Mouse (Mus musculus): ENCODE measurements around the gene Aig1. TPM values are rescaled to one million over a fixed set of nuclear protein-coding genes. Genes with fewer than 3 reads are reported as not detected.

Gene Aig1
- polyA plus RNA-seq, 1 experiment from 2014 or later = 33.8 TPM

- no peaks in the 10 kb centered on the region for H3K36me3 ChIP-seq
- no peak for ATAC-seq (ENCODE audit: insufficient number of reproducible peaks, low FRiP score, low TSS enrichment, low read depth)
- no peak overlapping the region for H3K4me3 ChIP-seq
- H3K9me3 ChIP-seq = no peaks in the 10 kb centered on the region
- H3K27ac ChIP-seq = no peak overlapping the region
- H3K4me1 ChIP-seq = peaks cover 16% of the 10 kb centered on the region
- no peak overlapping the region for H3K4me2 ChIP-seq
- H3K9ac ChIP-seq = no peak overlapping the region
- H3K27me3 ChIP-seq = peaks cover 9% of the 10 kb centered on the region; the same call in 1 of the 2 replicates
- WGBS = 35% methylated on average over 7 of the region's 7 CpGs
Observed at GRCm38 (mm10) chr10:13714920-13715293, 153.9 kb downstream of the Aig1 start.

- H3K27me3 ChIP-seq = peaks cover 9% of the 10 kb centered on the region; the same call in 1 of the 2 replicates
- no peaks in the 10 kb centered on the region for H3K36me3 ChIP-seq
- WGBS = 26% methylated on average over 9 of the region's 9 CpGs
- ATAC-seq (ENCODE audit: insufficient number of reproducible peaks, low FRiP score, low TSS enrichment, low read depth) = no peak
- H3K4me1 ChIP-seq = peaks cover 16% of the 10 kb centered on the region
- H3K4me2 ChIP-seq = no peak overlapping the region
- no peaks in the 10 kb centered on the region for H3K9me3 ChIP-seq
- H3K4me3 ChIP-seq = no peak overlapping the region
- H3K27ac ChIP-seq = no peak overlapping the region
- no peak overlapping the region for H3K9ac ChIP-seq
Observed at GRCm38 (mm10) chr10:13714199-13714919, 154.4 kb downstream of the Aig1 start.

- Histone ChIP-seq H3K9me3 (no peaks in the 10 kb centered on the region), H3K4me1 (peaks cover 16% of the 10 kb centered on the region), H3K9ac (no peak overlapping the region), H3K4me2 (no peak overlapping the region), H3K27me3 (peaks cover 13% of the 10 kb centered on the region; the same call in 1 of the 2 replicates), H3K4me3 (no peak overlapping the region), H3K27ac (no peak overlapping the region), H3K36me3 (no peaks in the 10 kb centered on the region)
- WGBS = 83% methylated on average over 5 of the region's 5 CpGs
- ATAC-seq (ENCODE audit: insufficient number of reproducible peaks, low FRiP score, low TSS enrichment, low read depth) = no peak
Observed at GRCm38 (mm10) chr10:13713711-13714110, 155.1 kb downstream of the Aig1 start.

GRCm38 (mm10) chr10:13713116-13713515, 155.7 kb downstream of the Aig1 start:
- no peaks in the 10 kb centered on the region for H3K36me3 ChIP-seq
- no peaks in the 10 kb centered on the region for H3K9me3 ChIP-seq
- no peak overlapping the region for H3K27ac ChIP-seq
- WGBS = 50% methylated on average over 2 of the region's 2 CpGs
- H3K4me3 ChIP-seq = no peak overlapping the region
- ATAC-seq (ENCODE audit: insufficient number of reproducible peaks, low FRiP score, low TSS enrichment, low read depth) = no peak
- H3K4me1 ChIP-seq = peaks cover 16% of the 10 kb centered on the region
- no peak overlapping the region for H3K9ac ChIP-seq
- no peak overlapping the region for H3K4me2 ChIP-seq
- H3K27me3 ChIP-seq = peaks cover 14% of the 10 kb centered on the region; the same call in 1 of the 2 replicates

GRCm38 (mm10) chr10:13711281-13711829, 157.4 kb downstream of the Aig1 start:
- Histone ChIP-seq H3K4me1 (peaks cover 16% of the 10 kb centered on the region), H3K27ac (no peak overlapping the region), H3K4me3 (no peak overlapping the region), H3K4me2 (no peak overlapping the region), H3K36me3 (no peaks in the 10 kb centered on the region), H3K27me3 (peaks cover 10% of the 10 kb centered on the region; the same call in 1 of the 2 replicates), H3K9ac (no peak overlapping the region), H3K9me3 (no peaks in the 10 kb centered on the region)
- no peak for ATAC-seq (ENCODE audit: insufficient number of reproducible peaks, low FRiP score, low TSS enrichment, low read depth)
- WGBS = 45% methylated on average over 8 of the region's 8 CpGs

- H3K36me3 ChIP-seq = no peaks in the 10 kb centered on the region
- H3K4me3 ChIP-seq = no peak overlapping the region
- no peak overlapping the region for H3K4me2 ChIP-seq
- H3K27me3 ChIP-seq = peaks cover 13% of the 10 kb centered on the region; the same call in 1 of the 2 replicates
- H3K9ac ChIP-seq = no peak overlapping the region
- no peaks in the 10 kb centered on the region for H3K9me3 ChIP-seq
- H3K4me1 ChIP-seq = peaks cover 3% of the 10 kb centered on the region; the same call in 1 of the 2 replicates
- WGBS = 29% methylated on average over 4 of the region's 4 CpGs
- ATAC-seq (ENCODE audit: insufficient number of reproducible peaks, low FRiP score, low TSS enrichment, low read depth) = no peak
- H3K27ac ChIP-seq = no peak overlapping the region
Observed at GRCm38 (mm10) chr10:13705771-13706170, 163.0 kb downstream of the Aig1 start.

DNA sequence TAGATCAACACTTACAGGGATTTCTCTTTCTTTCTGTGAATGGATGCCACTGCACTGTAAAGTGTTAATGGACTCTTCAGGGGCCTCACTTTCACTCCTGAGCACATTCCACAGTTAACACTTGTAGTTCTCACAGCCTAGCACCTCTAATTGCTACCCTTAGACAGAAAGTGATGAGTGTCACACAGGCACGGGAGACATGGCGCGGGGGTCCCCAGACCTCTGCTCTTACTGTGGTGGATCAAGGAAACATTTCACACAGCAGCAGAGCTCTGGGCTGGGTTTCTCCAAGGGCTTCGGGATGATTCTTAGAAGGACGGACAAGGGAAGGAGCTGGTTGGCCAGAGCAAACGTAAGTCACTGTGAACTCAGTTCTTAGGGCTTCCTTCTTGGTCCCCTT, 166.1 kb downstream of the Aig1 start:
- Histone ChIP-seq H3K4me3 (no peak overlapping the region), H3K4me1 (peaks cover 3% of the 10 kb centered on the region; the same call in 1 of the 2 replicates), H3K27ac (no peak overlapping the region), H3K4me2 (no peak overlapping the region), H3K9me3 (no peaks in the 10 kb centered on the region), H3K9ac (no peak overlapping the region), H3K36me3 (no peaks in the 10 kb centered on the region), H3K27me3 (peaks cover 5% of the 10 kb centered on the region; the same call in 1 of the 2 replicates)
- ATAC-seq (ENCODE audit: insufficient number of reproducible peaks, low FRiP score, low TSS enrichment, low read depth) = no peak
- WGBS = 32% methylated on average over 6 of the region's 6 CpGs

DNA sequence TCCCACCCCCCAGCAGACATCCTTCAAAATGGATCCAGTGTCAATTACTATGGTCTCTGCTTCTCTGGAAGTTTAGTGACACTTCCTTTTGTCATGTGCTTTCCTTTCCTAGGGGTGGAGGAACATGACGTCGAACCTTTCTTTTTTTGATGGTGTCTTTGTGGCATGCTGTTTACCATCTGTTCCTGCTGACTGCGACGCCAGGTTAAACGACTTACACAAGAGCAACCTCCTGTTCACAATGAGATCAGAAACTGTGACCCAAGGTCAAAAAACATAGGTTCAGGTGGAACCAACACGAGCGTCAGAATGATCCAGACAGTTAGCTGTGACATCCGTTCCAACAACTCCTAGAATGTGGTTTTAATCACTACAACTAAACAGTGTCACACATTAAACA, 166.7 kb downstream of the Aig1 start:
- H3K27me3 ChIP-seq = peaks cover 5% of the 10 kb centered on the region; the same call in 1 of the 2 replicates
- H3K4me1 ChIP-seq = peaks cover 3% of the 10 kb centered on the region; the same call in 1 of the 2 replicates
- no peak overlapping the region for H3K27ac ChIP-seq

GRCm38 (mm10) chr10:13696326-13696725, 172.5 kb downstream of the Aig1 start:
- Histone ChIP-seq H3K4me2 (no peak overlapping the region), H3K27me3 (no peaks in the 10 kb centered on the region; the same call in 1 of the 2 replicates), H3K36me3 (no peaks in the 10 kb centered on the region), H3K4me1 (no peaks in the 10 kb centered on the region), H3K9me3 (no peaks in the 10 kb centered on the region), H3K9ac (no peak overlapping the region), H3K27ac (no peak overlapping the region), H3K4me3 (no peak overlapping the region)
- ATAC-seq (ENCODE audit: insufficient number of reproducible peaks, low FRiP score, low TSS enrichment, low read depth) = no peak

More for the DNA sequence above, 166.7 kb downstream of the Aig1 start:
- ATAC-seq (ENCODE audit: insufficient number of reproducible peaks, low FRiP score, low TSS enrichment, low read depth) = no peak
- Histone ChIP-seq H3K4me2 (no peak overlapping the region), H3K9ac (no peak overlapping the region), H3K4me3 (no peak overlapping the region), H3K36me3 (no peaks in the 10 kb centered on the region), H3K9me3 (no peaks in the 10 kb centered on the region)
- WGBS = 31% methylated on average over 8 of the region's 8 CpGs

GRCm38 (mm10) chr10:13693276-13693675, 175.5 kb downstream of the Aig1 start:
- Histone ChIP-seq H3K4me2 (no peak overlapping the region), H3K27me3 (no peaks in the 10 kb centered on the region), H3K36me3 (no peaks in the 10 kb centered on the region), H3K9me3 (no peaks in the 10 kb centered on the region), H3K4me1 (0 out of 2 replicates have a peak, but pooled peaks cover 7% of the 10 kb centered on the region), H3K9ac (no peak overlapping the region), H3K4me3 (no peak overlapping the region), H3K27ac (no peak overlapping the region)
- ATAC-seq (ENCODE audit: insufficient number of reproducible peaks, low FRiP score, low TSS enrichment, low read depth) = no peak
- WGBS = 91% methylated on average over 4 of the region's 4 CpGs

- H3K4me2 ChIP-seq = no peak overlapping the region
- 85% methylated on average over 5 of the region's 5 CpGs for WGBS
- ATAC-seq (ENCODE audit: insufficient number of reproducible peaks, low FRiP score, low TSS enrichment, low read depth) = no peak
Observed at GRCm38 (mm10) chr10:13690773-13691172, 178.0 kb downstream of the Aig1 start.

DNA sequence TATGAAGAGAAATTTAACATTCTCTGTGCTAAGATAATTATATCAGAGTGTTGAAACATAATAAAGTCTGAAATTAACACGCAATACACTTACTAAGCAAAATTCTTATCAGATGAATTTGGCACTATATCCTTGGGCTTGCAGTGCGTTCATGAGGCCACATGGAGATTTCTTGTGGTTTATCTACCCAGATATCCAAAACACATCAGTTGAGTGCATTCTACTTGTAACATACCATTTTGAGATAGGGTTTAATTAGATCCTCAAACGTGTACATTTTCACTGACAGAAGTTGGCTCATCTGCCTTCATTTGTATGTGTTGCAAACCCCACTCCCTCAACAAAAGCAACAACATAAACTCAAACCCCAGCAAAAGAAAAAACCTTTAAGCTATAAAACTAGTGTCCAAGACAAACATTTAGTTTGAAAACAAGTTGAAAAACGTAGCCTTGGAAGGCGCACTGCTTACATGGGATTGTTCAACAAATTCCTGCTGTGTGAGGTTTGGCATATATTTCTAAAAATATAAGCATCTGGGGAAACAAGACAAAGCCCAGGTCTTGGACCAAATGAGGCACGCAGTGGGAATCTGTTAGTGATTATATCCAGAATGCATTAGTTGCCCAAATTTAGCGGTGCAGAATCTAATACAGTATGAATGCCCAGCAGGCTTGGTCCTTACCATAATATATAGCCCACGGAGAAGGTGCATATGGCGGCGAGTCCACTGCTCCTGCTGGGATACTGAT, 178.8 kb downstream of the Aig1 start:
- ATAC-seq (ENCODE audit: insufficient number of reproducible peaks, low FRiP score, low TSS enrichment, low read depth) = no peak
- Histone ChIP-seq H3K27me3 (no peaks in the 10 kb centered on the region; the same call in 1 of the 2 replicates), H3K9ac (no peak overlapping the region), H3K4me1 (peaks cover 19% of the 10 kb centered on the region; the same call in 1 of the 2 replicates), H3K9me3 (no peaks in the 10 kb centered on the region), H3K4me2 (no peak overlapping the region), H3K4me3 (no peak overlapping the region), H3K36me3 (no peaks in the 10 kb centered on the region), H3K27ac (no peak overlapping the region)
- 55% methylated on average over 10 of the region's 10 CpGs for WGBS

More at GRCm38 (mm10) chr10:13690773-13691172, 178.0 kb downstream of the Aig1 start:
- H3K4me3 ChIP-seq = no peak overlapping the region
- H3K27me3 ChIP-seq = no peaks in the 10 kb centered on the region; the same call in 1 of the 2 replicates
- H3K9me3 ChIP-seq = no peaks in the 10 kb centered on the region
- no peak overlapping the region for H3K9ac ChIP-seq
- no peak overlapping the region for H3K27ac ChIP-seq
- H3K4me1 ChIP-seq = peaks cover 19% of the 10 kb centered on the region; the same call in 1 of the 2 replicates
- H3K36me3 ChIP-seq = no peaks in the 10 kb centered on the region
